Mouse (Mus musculus): ENCODE data around the gene Add2. TPM values are rescaled to one million over a fixed set of nuclear protein-coding genes. Genes with fewer than 3 reads are reported as not detected.

Gene Add2
- polyA plus RNA-seq, 1 experiment, result 17.6 TPM

- Histone ChIP-seq H3K4me3 (ENCODE audit: extremely low read depth, insufficient read depth, insufficient read length) (no peak overlapping the region), H3K36me3 (ENCODE audit: control insufficient read depth, insufficient read depth, low read length) (no peaks in the 10 kb centered on the region), H3K27ac (ENCODE audit: insufficient read depth, low read length) (no peak overlapping the region), H3K4me1 (ENCODE audit: control insufficient read depth, insufficient read depth, insufficient read length) (no peaks in the 10 kb centered on the region), H3K27me3 (ENCODE audit: control insufficient read depth, insufficient read depth, low read length) (no peaks in the 10 kb centered on the region)
- DNase-seq (ENCODE audit: low read depth in 1 of 2, low spot score in 2 of 2), result no peak
- no peak for TF ChIP-seq POLR2A (IDR thresholded peaks at IDR 0.05; ENCODE audit: low read depth, low read length)
- TF ChIP-seq CTCF (IDR thresholded peaks at IDR 0.05; ENCODE audit: extremely low read depth, insufficient read depth, insufficient read length, insufficient replicate concordance), result no peak
- WGBS, result 93% methylated on average over 11 of the region's 11 CpGs
Observed at GRCm38 (mm10) chr6:86047510-86047909, 19.0 kb downstream of the Add2 start.

GRCm38 (mm10) chr6:86048509-86048908, 20.0 kb downstream of the Add2 start:
- Histone ChIP-seq H3K36me3 (ENCODE audit: control insufficient read depth, insufficient read depth, low read length) (no peaks in the 10 kb centered on the region), H3K4me1 (ENCODE audit: control insufficient read depth, insufficient read depth, insufficient read length) (no peaks in the 10 kb centered on the region), H3K27ac (ENCODE audit: insufficient read depth, low read length) (no peak overlapping the region), H3K4me3 (ENCODE audit: extremely low read depth, insufficient read depth, insufficient read length) (no peak overlapping the region), H3K27me3 (ENCODE audit: control insufficient read depth, insufficient read depth, low read length) (no peaks in the 10 kb centered on the region)
- DNase-seq (ENCODE audit: low read depth in 1 of 2, low spot score in 2 of 2), result no peak
- 88% methylated on average over 5 of the region's 5 CpGs for WGBS
- no peak for TF ChIP-seq CTCF (IDR thresholded peaks at IDR 0.05; ENCODE audit: extremely low read depth, insufficient read depth, insufficient read length, insufficient replicate concordance)
- no peak for TF ChIP-seq POLR2A (IDR thresholded peaks at IDR 0.05; ENCODE audit: low read depth, low read length)

- Histone ChIP-seq H3K4me1 (ENCODE audit: control insufficient read depth, insufficient read depth, insufficient read length) (no peaks in the 10 kb centered on the region), H3K36me3 (ENCODE audit: control insufficient read depth, insufficient read depth, low read length) (no peaks in the 10 kb centered on the region), H3K27ac (ENCODE audit: insufficient read depth, low read length) (no peak overlapping the region), H3K27me3 (ENCODE audit: control insufficient read depth, insufficient read depth, low read length) (no peaks in the 10 kb centered on the region), H3K4me3 (ENCODE audit: extremely low read depth, insufficient read depth, insufficient read length) (no peak overlapping the region)
- WGBS, result 74% methylated on average over 6 of the region's 6 CpGs
- TF ChIP-seq CTCF (IDR thresholded peaks at IDR 0.05; ENCODE audit: extremely low read depth, insufficient read depth, insufficient read length, insufficient replicate concordance) (no peak), POLR2A (IDR thresholded peaks at IDR 0.05; ENCODE audit: low read depth, low read length) (no peak)
- no peak for DNase-seq (ENCODE audit: low read depth in 1 of 2, low spot score in 2 of 2)
Observed at GRCm38 (mm10) chr6:86050586-86051268, 22.2 kb downstream of the Add2 start.

- Histone ChIP-seq H3K27ac (ENCODE audit: insufficient read depth, low read length) (no peak overlapping the region), H3K4me3 (ENCODE audit: extremely low read depth, insufficient read depth, insufficient read length) (no peak overlapping the region), H3K36me3 (ENCODE audit: control insufficient read depth, insufficient read depth, low read length) (no peaks in the 10 kb centered on the region), H3K4me1 (ENCODE audit: control insufficient read depth, insufficient read depth, insufficient read length) (no peaks in the 10 kb centered on the region), H3K27me3 (ENCODE audit: control insufficient read depth, insufficient read depth, low read length) (no peaks in the 10 kb centered on the region)
- WGBS, result 41% methylated on average over 7 of the region's 7 CpGs
- no peak for DNase-seq (ENCODE audit: low read depth in 1 of 2, low spot score in 2 of 2)
- TF ChIP-seq POLR2A (IDR thresholded peaks at IDR 0.05; ENCODE audit: low read depth, low read length) (no peak), CTCF (IDR thresholded peaks at IDR 0.05; ENCODE audit: extremely low read depth, insufficient read depth, insufficient read length, insufficient replicate concordance) (no peak)
Observed at GRCm38 (mm10) chr6:86052032-86052459, 23.6 kb downstream of the Add2 start.

- Histone ChIP-seq H3K27ac (ENCODE audit: insufficient read depth, low read length) (no peak overlapping the region), H3K4me3 (ENCODE audit: extremely low read depth, insufficient read depth, insufficient read length) (no peak overlapping the region), H3K27me3 (ENCODE audit: control insufficient read depth, insufficient read depth, low read length) (no peaks in the 10 kb centered on the region), H3K4me1 (ENCODE audit: control insufficient read depth, insufficient read depth, insufficient read length) (no peaks in the 10 kb centered on the region), H3K36me3 (ENCODE audit: control insufficient read depth, insufficient read depth, low read length) (no peaks in the 10 kb centered on the region)
- 51% methylated on average over 4 of the region's 4 CpGs for WGBS
- TF ChIP-seq CTCF (IDR thresholded peaks at IDR 0.05; ENCODE audit: extremely low read depth, insufficient read depth, insufficient read length, insufficient replicate concordance) (no peak), POLR2A (IDR thresholded peaks at IDR 0.05; ENCODE audit: low read depth, low read length) (no peak)
- DNase-seq (ENCODE audit: low read depth in 1 of 2, low spot score in 2 of 2), result no peak
Observed at GRCm38 (mm10) chr6:86052556-86052955, 24.1 kb downstream of the Add2 start.

- Histone ChIP-seq H3K4me3 (ENCODE audit: extremely low read depth, insufficient read depth, insufficient read length) (no peak overlapping the region), H3K4me1 (ENCODE audit: control insufficient read depth, insufficient read depth, insufficient read length) (no peaks in the 10 kb centered on the region), H3K27ac (ENCODE audit: insufficient read depth, low read length) (no peak overlapping the region), H3K36me3 (ENCODE audit: control insufficient read depth, insufficient read depth, low read length) (no peaks in the 10 kb centered on the region), H3K27me3 (ENCODE audit: control insufficient read depth, insufficient read depth, low read length) (no peaks in the 10 kb centered on the region)
- 63% methylated on average over 4 of the region's 4 CpGs for whole genome bisulfite sequencing
- no peak for DNase-seq (ENCODE audit: low read depth in 1 of 2, low spot score in 2 of 2)
- TF ChIP-seq CTCF (IDR thresholded peaks at IDR 0.05; ENCODE audit: extremely low read depth, insufficient read depth, insufficient read length, insufficient replicate concordance) (no peak), POLR2A (IDR thresholded peaks at IDR 0.05; ENCODE audit: low read depth, low read length) (no peak)
Observed at GRCm38 (mm10) chr6:86053099-86053498, 24.6 kb downstream of the Add2 start.

GRCm38 (mm10) chr6:86053594-86053993, 25.1 kb downstream of the Add2 start:
- H3K4me3 ChIP-seq (ENCODE audit: extremely low read depth, insufficient read depth, insufficient read length), result no peak overlapping the region
- no peak for DNase-seq (ENCODE audit: low read depth in 1 of 2, low spot score in 2 of 2)
- TF ChIP-seq POLR2A (IDR thresholded peaks at IDR 0.05; ENCODE audit: low read depth, low read length) (no peak), CTCF (IDR thresholded peaks at IDR 0.05; ENCODE audit: extremely low read depth, insufficient read depth, insufficient read length, insufficient replicate concordance) (no peak)
- H3K27me3 ChIP-seq (ENCODE audit: control insufficient read depth, insufficient read depth, low read length), result no peaks in the 10 kb centered on the region
- 74% methylated on average over 5 of the region's 5 CpGs for WGBS
- no peaks in the 10 kb centered on the region for H3K36me3 ChIP-seq (ENCODE audit: control insufficient read depth, insufficient read depth, low read length)
- H3K27ac ChIP-seq (ENCODE audit: insufficient read depth, low read length), result no peak overlapping the region
- H3K4me1 ChIP-seq (ENCODE audit: control insufficient read depth, insufficient read depth, insufficient read length), result no peaks in the 10 kb centered on the region
